Mouse (Mus musculus): ENCODE data around the gene Phf3. TPM values are rescaled to one million over a fixed set of nuclear protein-coding genes. Genes with fewer than 3 reads are reported as not detected.
"Not testable (repeated sequence)": the region's sequence is repeated elsewhere in the genome, so short reads cannot be mapped to it uniquely, and the experiment has no call there.

Gene Phf3
- total RNA-seq (2021), result 10 to 100 TPM; 29.3 to 32.1 TPM
- long read RNA-seq, experiment 1, partial matches to known transcripts, result 2 of 6 reads
- long read RNA-seq, experiment 1, other reads (novel, unspliced or antisense), result 4 of 6 reads
- long read RNA-seq, experiment 2, partial matches to known transcripts, result 2 of 10 reads
- long read RNA-seq, experiment 2, other reads (novel, unspliced or antisense), result 8 of 10 reads

DNA sequence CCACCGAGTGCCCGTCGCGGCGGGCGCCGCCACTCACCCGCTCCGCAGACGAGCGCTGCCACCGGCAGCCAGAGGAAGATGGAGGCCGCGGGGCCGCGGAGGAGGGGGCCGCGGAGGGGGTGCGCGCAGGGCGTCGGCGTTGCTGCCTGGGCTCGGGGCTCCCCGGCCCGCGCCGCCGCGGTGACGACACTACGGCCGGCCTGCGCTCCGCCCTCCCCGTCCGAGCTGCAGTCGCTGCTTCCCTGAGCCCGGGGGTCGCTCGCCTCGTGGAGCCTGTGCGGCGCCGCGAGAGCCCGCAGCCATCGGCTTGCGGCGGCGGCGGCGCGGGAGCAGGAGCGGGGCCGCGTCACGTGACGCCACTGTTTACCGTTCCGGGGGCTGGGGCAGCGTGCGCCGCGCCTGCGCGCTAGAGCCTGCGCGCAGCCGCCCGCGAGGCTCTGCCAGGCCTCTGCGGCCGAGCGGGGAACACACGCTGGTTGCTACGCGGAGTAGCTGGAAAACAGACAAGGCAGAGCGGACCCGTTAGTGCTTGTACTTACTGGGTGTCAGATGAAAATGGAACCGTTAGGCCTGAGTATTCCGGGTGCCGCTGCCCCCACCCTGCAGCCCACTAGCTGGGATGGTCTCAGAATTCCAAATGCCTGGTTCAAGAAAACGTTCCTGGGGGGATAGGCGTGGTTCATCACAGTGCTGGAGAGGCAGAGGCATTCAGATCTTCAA lies at the start of gene Phf3:
TSS of gene Phf3 (minus strand) at position 381 of the 720 bp plus-strand sequence.
- DNase-seq (ENCODE audit: low spot score), result peak; percentile 85

DNA sequence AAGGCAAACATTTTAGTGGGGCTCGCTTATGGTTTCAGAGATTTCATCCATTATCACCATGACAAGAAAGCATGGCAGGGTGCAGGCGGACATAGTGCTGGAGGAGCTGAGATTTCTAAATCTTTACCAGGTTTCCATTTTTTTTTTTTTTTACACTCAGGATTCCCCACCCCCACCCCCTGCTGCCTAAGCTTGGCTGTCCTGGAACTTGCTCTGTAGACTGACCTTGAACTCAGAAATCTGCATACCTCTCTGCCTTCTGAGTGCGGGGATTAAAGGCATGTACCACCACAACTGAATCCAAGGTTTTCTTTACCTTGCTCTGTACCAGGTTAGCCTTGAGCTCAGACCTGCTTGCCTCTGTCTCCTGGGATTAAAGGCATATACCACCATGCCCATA lies 48.5 kb upstream of the Phf3 start:
- DNase-seq (ENCODE audit: low spot score), result no peak

DNA sequence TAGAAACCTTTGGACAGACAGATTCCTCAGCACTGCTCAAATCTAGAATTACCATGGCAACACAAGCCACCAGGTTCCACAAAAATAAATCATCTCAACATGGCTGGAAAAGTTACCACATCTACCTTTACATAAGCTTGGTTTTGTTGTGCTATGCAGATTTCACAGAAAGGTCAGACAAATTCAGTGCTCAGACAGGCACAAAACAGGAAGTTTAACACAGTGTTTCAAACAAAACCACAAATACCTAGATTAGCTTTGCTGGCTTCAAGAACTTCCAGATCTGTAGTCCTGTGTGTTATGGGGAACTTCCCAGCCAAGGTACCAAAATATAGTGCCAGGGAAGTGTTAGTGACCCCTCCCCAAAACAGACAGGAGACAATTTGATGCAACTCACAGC lies 47.5 kb upstream of the Phf3 start:
- DNase-seq (ENCODE audit: low spot score), result no peak

DNA sequence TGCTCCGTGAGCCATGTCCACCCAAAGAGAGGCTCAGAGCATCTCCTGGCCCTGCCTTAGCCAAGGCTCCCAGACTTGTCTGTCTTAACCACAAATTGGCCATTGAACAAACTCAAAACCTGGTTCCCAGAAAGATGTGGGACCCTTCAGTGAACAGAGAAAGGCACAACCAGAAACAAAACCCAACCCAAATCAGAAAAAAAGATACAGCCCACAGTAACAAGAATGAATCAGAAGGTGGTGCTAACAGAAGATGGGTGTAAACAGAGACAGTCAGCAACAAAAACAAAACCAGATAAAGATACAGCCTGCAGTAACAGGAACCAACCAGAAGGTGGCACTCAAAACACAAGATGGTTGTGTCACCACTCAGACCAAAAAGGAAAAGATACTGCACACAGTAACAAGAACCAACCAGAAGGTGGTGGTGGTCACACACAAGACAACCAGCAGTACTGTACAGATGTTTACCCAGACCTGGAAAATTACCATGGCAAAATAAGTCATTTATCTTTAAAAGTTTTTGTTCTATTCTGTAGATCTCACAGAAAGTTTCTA lies 47.0 kb upstream of the Phf3 start:
- peak; percentile 16 for DNase-seq (ENCODE audit: low spot score)

DNA sequence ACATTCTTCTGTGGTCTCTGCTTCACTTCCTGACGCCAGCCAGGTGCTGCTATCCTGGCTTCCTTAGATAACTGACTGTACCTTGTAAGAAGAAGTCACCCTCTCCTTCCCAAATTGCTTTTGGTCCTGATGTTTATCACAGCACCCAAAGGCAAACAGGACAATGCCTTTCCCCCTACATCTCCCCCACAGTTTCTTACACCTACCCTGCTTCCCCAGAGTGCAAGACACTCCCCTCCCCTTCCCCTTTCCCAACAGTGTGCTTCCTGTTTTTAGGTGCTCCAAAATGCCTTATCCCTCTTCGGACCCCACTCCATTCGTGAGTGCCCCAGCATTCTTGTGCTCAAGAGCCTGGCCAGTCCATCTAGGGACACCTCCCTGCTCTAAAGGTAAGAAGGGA lies 36.5 kb upstream of the Phf3 start:
- no peak for DNase-seq (ENCODE audit: low spot score)

DNA sequence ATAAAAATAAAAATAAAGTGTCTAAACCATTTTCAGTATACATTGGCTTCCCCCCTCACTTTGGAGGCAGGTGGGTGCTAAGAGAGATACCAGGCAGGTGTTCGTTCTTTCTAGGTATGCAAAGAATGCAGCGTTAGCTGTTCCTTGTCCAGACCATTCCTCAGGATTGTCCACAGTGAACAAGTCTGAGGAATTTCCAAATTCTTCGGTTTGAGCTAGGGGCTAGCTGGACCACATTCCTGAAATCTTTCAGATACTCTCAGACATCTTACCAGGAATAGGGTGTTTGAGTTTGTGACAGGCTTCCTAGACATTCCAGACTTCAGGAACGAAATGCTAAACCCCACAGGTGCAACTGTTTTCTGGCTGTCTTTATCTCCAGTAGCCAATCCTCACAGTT lies 35.1 kb upstream of the Phf3 start:
- DNase-seq (ENCODE audit: low spot score), result no peak

DNA sequence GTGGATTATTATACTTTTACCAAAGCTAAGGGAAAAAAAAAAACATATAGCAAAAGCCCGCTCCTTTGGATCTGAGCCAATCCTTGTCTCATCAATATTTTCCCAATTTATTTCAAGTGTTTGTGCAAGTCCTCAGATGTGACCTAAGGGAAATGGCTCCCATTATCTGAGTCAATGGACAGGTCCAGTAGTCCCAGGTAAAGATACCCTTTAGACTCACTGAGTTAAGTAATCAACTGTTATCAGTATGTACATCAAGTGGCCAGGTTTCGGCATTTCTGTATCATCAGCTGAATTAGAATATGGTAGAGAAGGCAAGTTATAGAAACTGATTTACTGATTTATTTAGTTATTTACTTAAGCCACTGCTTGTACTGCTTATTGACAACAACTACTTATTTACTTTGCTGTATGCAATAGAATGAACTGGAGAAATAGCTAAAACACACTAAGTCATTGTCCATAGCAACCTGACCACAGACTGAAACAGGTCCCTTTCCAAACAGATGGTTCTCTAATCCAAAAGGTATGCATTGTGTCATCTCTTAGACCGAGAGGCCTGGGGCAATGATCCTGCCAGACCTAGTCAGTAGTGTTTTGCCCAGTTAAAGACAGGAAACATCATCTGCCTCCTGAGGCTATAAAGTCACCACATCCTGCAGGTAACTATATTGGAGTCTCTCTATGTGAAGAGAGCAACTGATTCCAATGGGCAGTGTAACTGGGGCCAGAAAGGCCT lies 29.9 kb upstream of the Phf3 start:
- no peak for DNase-seq (ENCODE audit: low spot score)

DNA sequence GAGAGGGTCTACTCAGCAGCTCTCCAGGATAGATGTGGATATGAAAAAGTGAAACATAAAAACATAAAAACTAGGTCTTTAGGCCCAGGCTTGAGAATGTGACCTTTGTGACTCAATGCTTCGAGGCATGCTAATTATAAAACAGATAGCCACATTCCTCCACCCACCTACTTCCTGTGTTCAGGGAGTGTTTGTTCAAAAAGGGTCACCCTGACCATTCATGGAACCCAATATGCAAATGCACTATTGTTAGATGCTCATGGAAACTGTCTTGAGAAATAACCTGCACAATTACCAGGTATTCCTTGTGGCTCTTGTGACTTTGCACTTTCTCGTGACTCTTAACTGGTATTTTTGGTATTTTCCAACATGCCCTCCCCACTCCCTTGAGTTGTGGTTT lies 25.0 kb upstream of the Phf3 start:
- DNase-seq (ENCODE audit: low spot score), result no peak

DNA sequence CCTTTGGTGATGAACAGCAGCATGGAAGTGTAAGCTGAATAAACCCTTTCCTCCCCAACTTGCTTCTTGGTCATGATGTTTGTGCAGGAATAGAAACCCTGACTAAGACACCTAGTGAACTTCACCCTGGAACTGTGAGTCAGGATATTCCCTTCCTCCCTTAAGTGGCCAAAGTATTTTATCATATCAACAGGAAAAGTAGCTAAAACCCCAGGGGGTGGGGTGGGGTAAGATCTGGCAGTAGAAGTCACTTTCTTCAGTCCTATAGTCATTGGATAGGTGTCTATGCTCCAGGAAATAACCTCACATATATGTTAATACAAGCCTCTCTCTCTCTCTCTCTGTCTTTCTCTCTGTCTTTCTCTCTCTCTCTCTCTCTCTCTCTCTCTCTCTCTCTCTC lies 21.6 kb upstream of the Phf3 start:
- DNase-seq (ENCODE audit: low spot score), result not testable (repeated sequence)

DNA sequence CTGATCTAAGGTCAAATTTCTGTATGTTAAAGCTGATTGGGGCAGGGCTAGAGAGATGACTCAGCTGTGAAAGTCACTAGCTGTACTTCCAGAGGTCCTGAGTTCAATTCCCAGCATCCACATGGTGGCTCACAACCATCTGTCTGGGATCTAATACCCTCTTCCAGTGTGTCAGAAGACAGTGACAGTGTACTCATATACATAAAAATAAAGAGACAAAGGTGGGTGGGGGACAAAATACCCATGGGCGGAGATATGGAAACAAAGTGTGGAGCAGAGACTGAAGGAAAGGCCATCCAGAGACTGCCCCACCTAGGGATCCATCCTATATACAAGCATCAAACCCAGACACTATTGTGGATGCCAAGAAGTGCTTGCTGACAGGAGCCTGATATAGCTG lies 10.1 kb upstream of the Phf3 start:
- not testable (repeated sequence) for DNase-seq (ENCODE audit: low spot score)

DNA sequence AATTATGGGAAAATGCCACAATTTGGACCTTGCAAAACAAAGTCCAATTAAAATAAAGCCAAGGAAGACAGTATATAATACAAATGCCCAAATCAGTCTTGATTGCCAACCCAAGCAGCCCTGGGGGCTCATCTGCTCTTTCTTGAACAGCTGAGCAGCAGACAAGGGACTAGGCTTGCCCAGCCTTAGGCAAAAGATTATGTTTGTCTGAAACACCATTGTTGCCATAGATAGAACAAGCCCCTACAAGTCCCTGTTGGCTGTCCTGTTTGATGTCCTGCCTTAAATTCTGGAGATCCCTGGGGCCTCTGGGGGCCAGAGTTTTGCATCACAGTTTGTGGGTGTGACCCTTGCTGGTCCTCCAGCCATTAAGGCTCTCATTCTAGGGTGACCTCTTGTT lies 2.0 kb upstream of the Phf3 start:
- no peak for DNase-seq (ENCODE audit: low spot score)

DNA sequence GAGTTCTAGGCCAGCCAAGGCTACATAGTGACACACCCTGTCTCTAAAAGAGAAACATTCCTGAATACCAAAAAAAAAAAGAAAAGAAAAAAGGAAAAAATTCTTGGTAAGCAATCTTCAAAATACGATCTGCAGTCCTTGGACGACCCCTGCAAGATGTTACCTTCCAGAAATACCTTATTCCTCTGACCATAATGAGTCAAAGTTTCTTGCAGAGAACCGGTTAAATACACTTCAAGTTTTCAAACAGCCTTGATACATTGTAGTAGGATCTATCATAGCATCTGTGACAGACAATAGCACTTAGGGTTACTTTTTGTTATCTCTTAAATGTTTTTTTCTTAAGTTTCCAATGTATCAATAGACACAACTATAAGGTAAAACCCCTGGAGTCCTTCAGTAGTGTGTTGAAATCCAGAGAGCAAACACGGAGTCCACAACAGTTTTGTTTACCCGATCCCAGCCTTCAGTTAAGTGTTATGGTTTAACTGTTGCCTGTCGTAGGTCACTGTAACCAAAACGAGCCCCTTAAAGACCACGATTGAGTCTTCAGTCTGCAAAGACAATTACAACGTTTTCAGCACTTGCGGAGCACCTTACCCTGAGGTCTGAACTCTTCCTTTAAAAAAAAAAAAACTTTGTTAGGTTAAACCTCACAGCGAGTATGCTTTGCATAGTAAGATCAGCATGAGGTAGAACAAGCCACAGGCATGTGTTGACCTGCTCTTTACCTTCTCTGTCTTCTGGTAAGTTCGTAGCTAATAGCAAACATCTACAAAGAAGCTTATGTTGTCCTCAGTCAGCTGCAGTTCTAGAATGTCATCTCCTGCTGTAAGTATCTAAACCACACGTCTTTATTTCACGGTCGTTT lies 775 bp upstream of the Phf3 start:
- DNase-seq (ENCODE audit: low spot score), result no peak

DNA sequence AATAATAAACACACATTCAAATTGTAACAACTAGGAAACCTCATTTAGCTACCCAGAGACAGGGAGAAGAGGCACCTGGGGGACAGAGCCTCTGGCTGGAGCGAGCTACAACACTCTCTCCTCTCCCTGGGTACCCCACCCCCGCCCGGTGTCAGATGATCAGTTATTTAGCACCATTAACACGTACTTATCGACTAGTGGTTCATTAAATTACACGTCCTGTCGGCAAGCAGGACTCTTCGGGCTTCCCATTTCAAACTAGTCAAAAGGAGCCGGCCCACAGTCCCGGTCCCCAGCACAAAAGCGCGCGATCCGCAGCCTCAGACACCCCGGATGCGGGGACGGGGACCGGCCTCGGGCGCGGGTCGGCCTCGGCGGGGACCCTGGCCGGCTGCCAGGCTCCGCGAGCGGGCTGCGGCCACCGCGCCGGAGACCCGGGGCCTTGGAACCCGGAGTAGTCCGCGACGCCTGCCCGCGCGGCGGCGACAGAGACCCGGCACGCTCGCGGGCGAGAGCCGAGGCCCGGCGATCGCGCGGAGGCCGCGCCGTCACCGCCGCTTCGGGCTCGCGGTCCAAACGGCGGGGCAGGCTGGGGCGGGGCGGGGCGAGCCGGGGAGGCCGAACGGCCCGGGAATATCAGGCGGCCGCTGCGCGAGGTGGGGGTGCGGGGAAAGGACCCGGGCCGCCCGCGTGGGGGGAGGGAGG lies 733 bp downstream of the Phf3 start:
- DNase-seq (ENCODE audit: low spot score), result peak; percentile 22

DNA sequence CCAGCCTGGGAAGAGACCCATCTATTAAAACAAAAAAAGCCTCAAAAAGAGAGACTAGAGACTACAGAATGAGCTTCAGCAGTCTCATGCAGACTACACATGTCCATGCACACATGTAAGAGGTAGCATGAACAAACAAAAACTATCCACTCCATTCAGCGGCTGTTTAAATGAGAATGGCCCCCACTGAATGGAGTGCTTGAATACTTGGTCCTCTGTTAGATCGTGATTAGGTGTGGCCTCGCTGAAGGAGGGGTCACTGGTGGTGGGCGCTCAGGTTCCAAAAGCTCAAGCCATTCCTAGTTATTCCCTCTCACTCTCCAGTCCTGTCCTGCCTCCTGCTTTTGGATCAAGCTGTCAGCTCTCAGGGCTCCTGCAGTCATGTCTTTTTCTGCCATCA lies 5.9 kb downstream of the Phf3 start:
- no peak for DNase-seq (ENCODE audit: low spot score)

DNA sequence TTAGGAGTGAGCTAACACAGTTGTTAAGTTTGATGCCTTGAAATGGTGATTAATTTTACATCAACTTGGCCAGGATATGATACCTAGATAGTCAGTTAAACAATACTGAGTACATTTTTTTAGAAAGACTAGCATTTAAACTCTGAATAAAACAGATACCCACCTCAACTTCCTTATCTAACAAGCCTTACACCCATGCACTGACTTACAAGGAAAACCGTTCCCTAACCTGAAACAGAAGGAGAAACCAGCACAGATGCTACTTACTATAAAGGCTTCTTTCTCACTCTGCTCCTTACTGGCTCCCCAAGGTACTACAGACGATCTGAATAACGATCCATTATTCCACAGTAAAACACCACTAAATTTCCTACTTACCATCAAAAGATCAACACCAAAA lies 21.2 kb downstream of the Phf3 start:
- DNase-seq (ENCODE audit: low spot score), result no peak

DNA sequence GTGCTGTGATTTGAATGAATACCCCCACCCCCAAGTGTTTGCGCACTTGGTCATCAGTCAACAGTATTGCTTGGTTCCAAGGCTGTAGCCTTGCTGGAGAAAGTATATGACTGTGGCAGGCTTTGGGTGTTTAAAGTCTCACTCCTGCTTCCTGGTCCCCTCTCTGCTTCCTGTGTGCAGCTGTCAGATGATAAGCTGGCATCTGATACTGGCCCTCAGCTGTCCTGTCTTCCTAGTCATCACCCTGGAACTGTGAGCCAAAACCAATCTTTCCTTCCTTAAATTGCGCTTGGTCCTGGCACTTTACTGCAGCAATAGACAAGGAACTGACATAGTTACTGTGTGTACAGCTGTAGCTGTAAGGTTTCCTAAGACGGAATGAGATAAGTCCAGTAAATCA lies 21.8 kb downstream of the Phf3 start:
- DNase-seq (ENCODE audit: low spot score), result no peak

DNA sequence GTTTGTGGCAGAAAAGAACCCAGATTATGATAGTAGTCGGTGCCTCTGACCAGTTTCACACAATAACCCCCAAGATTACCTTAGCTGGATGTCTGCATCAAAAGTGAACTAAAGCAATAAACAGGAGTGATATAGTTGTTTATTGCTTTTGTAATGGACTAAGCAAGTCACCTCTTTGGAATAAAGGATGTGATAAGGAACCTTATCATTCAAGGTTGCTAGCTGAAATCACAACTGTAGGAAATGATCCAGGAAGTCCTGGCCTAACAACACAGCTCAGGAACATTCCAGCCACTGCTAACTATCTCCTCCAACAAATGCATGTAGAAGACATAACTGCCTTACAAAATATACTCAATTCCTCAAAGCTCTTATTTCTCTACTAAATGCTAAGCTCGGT lies 22.8 kb downstream of the Phf3 start:
- DNase-seq (ENCODE audit: low spot score), result no peak

DNA sequence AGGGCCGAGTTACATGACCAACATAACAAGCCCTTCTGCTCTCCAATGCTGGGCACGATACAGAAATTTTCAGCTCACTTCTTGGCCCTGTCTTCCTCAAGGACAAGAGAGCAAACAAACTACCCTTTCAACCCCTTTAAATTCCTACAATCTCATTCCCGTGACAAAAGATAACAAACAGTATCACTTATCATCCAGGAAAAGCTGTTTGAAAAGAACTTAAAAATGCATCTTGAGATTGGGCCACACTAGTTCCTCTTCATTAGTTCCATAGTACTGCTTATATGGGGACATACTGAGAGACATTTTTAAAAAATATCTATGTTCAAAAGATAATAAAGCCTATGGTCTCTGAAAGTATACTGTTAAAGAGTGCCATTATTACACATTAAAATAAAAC lies 23.8 kb downstream of the Phf3 start:
- DNase-seq (ENCODE audit: low spot score), result no peak

DNA sequence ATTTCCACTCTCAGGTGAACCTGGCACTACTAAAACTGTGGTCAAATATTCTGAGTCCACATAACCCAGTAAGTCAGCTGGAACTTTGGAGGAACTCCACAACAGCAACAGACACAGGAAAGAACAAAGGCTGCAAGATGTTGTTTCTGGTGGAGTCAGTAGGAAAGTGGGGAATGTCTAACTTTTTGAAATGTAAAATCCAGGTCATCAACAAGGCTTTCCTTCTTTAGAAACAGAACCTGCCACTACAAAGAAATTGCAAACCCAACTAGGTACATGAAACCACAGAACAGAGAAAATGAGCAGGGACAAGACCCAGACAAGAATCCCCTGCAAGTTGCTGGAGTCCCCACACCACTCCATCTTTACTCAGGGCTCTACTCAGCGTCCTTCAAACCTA lies 26.0 kb downstream of the Phf3 start:
- DNase-seq (ENCODE audit: low spot score), result no peak

DNA sequence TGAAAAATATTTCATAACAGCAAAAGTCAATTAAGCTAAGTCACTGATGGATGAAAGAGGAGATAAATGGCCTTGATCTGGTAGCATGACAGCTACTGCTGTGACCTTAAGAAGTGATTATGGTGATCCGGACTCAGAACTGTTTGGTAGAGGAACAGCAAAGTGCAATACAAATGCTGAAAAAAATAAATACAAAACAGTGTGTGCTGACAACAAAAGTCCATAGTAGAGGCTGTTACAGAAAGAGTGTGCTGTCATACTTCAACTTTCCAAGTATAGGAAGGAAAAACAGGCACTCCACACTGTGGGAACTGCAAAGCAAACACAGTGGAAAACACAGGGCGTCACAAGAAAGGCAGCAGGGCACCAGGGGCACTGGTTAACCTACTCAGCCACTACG lies 34.1 kb downstream of the Phf3 start:
- no peak for DNase-seq (ENCODE audit: low spot score)

DNA sequence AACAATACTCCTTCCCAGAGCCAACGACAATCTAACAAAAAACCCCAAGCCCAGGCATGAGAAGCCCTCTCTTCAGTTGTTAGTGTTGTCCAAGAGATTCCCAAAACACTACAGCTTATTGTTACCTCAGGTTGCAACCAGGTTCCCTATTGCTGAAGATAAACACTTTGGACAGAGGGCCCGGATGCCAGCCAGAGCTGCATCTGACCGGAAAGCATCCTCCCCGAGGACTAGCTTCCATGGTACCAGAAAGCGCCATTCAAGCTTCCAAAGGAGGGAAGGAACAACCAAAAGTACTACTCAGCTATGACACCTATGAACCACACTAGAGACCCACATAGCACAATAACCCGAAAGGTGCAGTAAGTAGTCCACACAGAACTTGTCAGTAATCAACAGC lies 38.2 kb downstream of the Phf3 start:
- DNase-seq (ENCODE audit: low spot score), result no peak
